Mouse (Mus musculus): ENCODE data around the gene Serpini1.

- no peak for TF ChIP-seq GATA1 (IDR thresholded peaks at IDR 0.05; ENCODE audit: borderline replicate concordance, low read length)
- no peak for TF ChIP-seq FLI1 (IDR thresholded peaks at IDR 0.05; ENCODE audit: low read length)
Observed at GRCm38 (mm10) chr3:75670425-75670824, 113.1 kb downstream of the Serpini1 start.
